Mouse (Mus musculus) CH12.LX (cell line): ENCODE data around the gene Nup62cl. TPM values are rescaled to one million over a fixed set of nuclear protein-coding genes. Genes with fewer than 3 reads are reported as not detected.

Experiments used
- DNase-seq: peaks from one replicate; pipeline ENCODE4 v3.0.0-alpha.2; 2013; ENCODE audit errors: extremely low read depth
- H3K27ac ChIP-seq: 2 replicates; pipeline ENCODE4 v1.5.1; 2012; ENCODE audit warnings: low read depth, mild to moderate bottlenecking, control low read depth, moderate library complexity; ENCODE audit not compliant: insufficient read depth
- H3K27me3 ChIP-seq: replicated peaks from 2 replicates; pipeline ENCODE3; 2012; ENCODE audit warnings: inconsistent platforms
- H3K36me3 ChIP-seq, 2 experiments: replicated peaks in 1 of 2; 2 replicates each; pipeline versions ENCODE3 to v1.6.1; 2012; ENCODE audit warnings: inconsistent platforms in 1 of 2, low read length in 1 of 2, mild to moderate bottlenecking in 1 of 2, mixed read lengths in 1 of 2, moderate library complexity in 1 of 2; ENCODE audit not compliant: control insufficient read depth in 1 of 2, insufficient read depth in 1 of 2
- H3K4me1 ChIP-seq, 2 experiments: 2 replicates each; pipeline ENCODE4 v1.6.1; 2012; ENCODE audit warnings: inconsistent platforms in 1 of 2, moderate library complexity in 1 of 2; ENCODE audit not compliant: insufficient read depth in 2 of 2, control insufficient read depth in 1 of 2
- H3K4me2 ChIP-seq: 2 replicates; pipeline ENCODE4 v1.6.1; 2012; ENCODE audit warnings: low read depth, mild to moderate bottlenecking, control low read depth; ENCODE audit not compliant: poor library complexity, insufficient read depth, severe bottlenecking
- H3K4me3 ChIP-seq, 3 experiments: fragments of 150-350 bp in 1 of 3; sonication (generic) in 1 of 3; replicated peaks in 1 of 3; 2 replicates each; pipeline versions ENCODE3 to v1.5.1; 2011 to 2012; ENCODE audit warnings: low read depth in 2 of 3, low read length in 2 of 3, mild to moderate bottlenecking in 2 of 3, moderate library complexity in 2 of 3, control low read depth in 1 of 3, improper control_type of control experiment in 1 of 3, inconsistent platforms in 1 of 3, mixed read lengths in 1 of 3; ENCODE audit not compliant: poor library complexity in 1 of 3
- H3K79me2 ChIP-seq: replicated peaks from 2 replicates; pipeline ENCODE4 v1.6.1; 2012; ENCODE audit warnings: mild to moderate bottlenecking, moderate library complexity; ENCODE audit not compliant: control insufficient read depth, poor library complexity, insufficient read depth, severe bottlenecking; ENCODE audit errors: extremely low read depth
- H3K9ac ChIP-seq: 2 replicates; pipeline ENCODE4 v1.6.1; 2012; ENCODE audit warnings: low read depth, mild to moderate bottlenecking, control low read depth, moderate library complexity; ENCODE audit not compliant: insufficient read depth
- H3K9me3 ChIP-seq: replicated peaks from 2 replicates; pipeline ENCODE3; 2012; ENCODE audit warnings: low read length, inconsistent platforms, mixed read lengths
- BHLHE40 ChIP-seq: IDR thresholded peaks from 2 replicates; pipeline ENCODE4 v1.6.1; 2011; ENCODE audit warnings: mild to moderate bottlenecking, low read depth, low read length, improper control_type of control experiment
- CHD1 ChIP-seq: IDR thresholded peaks from 2 replicates; pipeline ENCODE4 v1.6.1; 2012; ENCODE audit warnings: low read depth, low read length, improper control_type of control experiment, inconsistent platforms
- CHD2 ChIP-seq: IDR thresholded peaks from 2 replicates; pipeline ENCODE4 v1.6.1; 2011; ENCODE audit warnings: low read length, improper control_type of control experiment
- ELF1 ChIP-seq: IDR thresholded peaks from 2 replicates; pipeline ENCODE4 v1.6.1; 2014; ENCODE audit warnings: low read depth, mild to moderate bottlenecking, inconsistent platforms, low read length, improper control_type of control experiment
- EP300 ChIP-seq: IDR thresholded peaks from 2 replicates; pipeline ENCODE4 v1.6.1; 2011; ENCODE audit warnings: low read length, improper control_type of control experiment
- ETS1 ChIP-seq: conservative IDR thresholded peaks from 2 replicates; pipeline ENCODE4 v1.6.1; 2012; ENCODE audit warnings: low read depth, mild to moderate bottlenecking, inconsistent platforms, low read length, improper control_type of control experiment, moderate library complexity
- GABPA ChIP-seq: IDR thresholded peaks from 2 replicates; pipeline ENCODE4 v1.6.1; 2012; ENCODE audit warnings: low read depth, low read length, improper control_type of control experiment, inconsistent platforms; ENCODE audit not compliant: insufficient replicate concordance
- HCFC1 ChIP-seq: IDR thresholded peaks from 2 replicates; pipeline ENCODE4 v1.6.1; 2012; ENCODE audit warnings: low read depth, mild to moderate bottlenecking, inconsistent platforms, low read length, improper control_type of control experiment
- JUN ChIP-seq: IDR thresholded peaks from 2 replicates; pipeline ENCODE4 v1.6.1; 2011; ENCODE audit warnings: low read depth, mild to moderate bottlenecking, low read length, improper control_type of control experiment, moderate library complexity; ENCODE audit not compliant: insufficient read depth
- KAT2A ChIP-seq: IDR thresholded peaks from 2 replicates; pipeline ENCODE4 v1.6.1; 2012; ENCODE audit warnings: low read length, improper control_type of control experiment, inconsistent platforms; ENCODE audit not compliant: insufficient replicate concordance
- MAZ ChIP-seq: IDR thresholded peaks from 2 replicates; pipeline ENCODE4 v1.6.1; 2012; ENCODE audit warnings: low read depth, mild to moderate bottlenecking, inconsistent platforms, low read length, improper control_type of control experiment, moderate library complexity
- MEF2A ChIP-seq: IDR thresholded peaks from 2 replicates; pipeline ENCODE4 v1.6.1; 2014; ENCODE audit warnings: low read depth, mild to moderate bottlenecking, inconsistent platforms, low read length, improper control_type of control experiment, borderline replicate concordance
- MYC ChIP-seq: IDR thresholded peaks from 2 replicates; pipeline ENCODE4 v1.6.1; 2011; ENCODE audit warnings: low read depth, mild to moderate bottlenecking, improper control_type of control experiment, low read length
- NELFE ChIP-seq: IDR thresholded peaks from 2 replicates; pipeline ENCODE4 v1.6.1; 2011; ENCODE audit warnings: low read depth, low read length, improper control_type of control experiment
- PAX5 ChIP-seq: IDR thresholded peaks from 2 replicates; pipeline ENCODE4 v1.6.1; 2012; ENCODE audit warnings: low read length, inconsistent platforms, mixed read lengths
- POLR2A ChIP-seq: IDR thresholded peaks from 2 replicates; pipeline ENCODE4 v1.6.1; 2011; ENCODE audit warnings: low read depth, mild to moderate bottlenecking, improper control_type of control experiment, low read length
- RAD21 ChIP-seq: IDR thresholded peaks from 2 replicates; pipeline ENCODE4 v1.6.1; 2011; ENCODE audit warnings: low read depth, mild to moderate bottlenecking, low read length, improper control_type of control experiment, moderate library complexity
- RCOR1 ChIP-seq: conservative IDR thresholded peaks from 2 replicates; pipeline ENCODE4 v1.6.1; 2012; ENCODE audit warnings: low read depth, mild to moderate bottlenecking, inconsistent platforms, low read length, improper control_type of control experiment
- SIN3A ChIP-seq: IDR thresholded peaks from 2 replicates; pipeline ENCODE4 v1.6.1; 2012; ENCODE audit warnings: low read length, improper control_type of control experiment, inconsistent platforms
- SMC3 ChIP-seq: IDR thresholded peaks from 2 replicates; pipeline ENCODE4 v1.6.1; 2011; ENCODE audit warnings: low read depth, low read length, improper control_type of control experiment
- TBP ChIP-seq: conservative IDR thresholded peaks from 2 replicates; pipeline ENCODE4 v1.6.1; 2011; ENCODE audit warnings: low read depth, low read length, improper control_type of control experiment
- TCF12 ChIP-seq: IDR thresholded peaks from 2 replicates; pipeline ENCODE4 v1.6.1; 2014; ENCODE audit warnings: low read depth, mild to moderate bottlenecking, inconsistent platforms, low read length, improper control_type of control experiment
- ZKSCAN1 ChIP-seq: IDR thresholded peaks from 2 replicates; pipeline ENCODE4 v1.6.1; 2012; ENCODE audit warnings: low read depth, inconsistent platforms, low read length, improper control_type of control experiment, borderline replicate concordance
- ZMIZ1 ChIP-seq: IDR thresholded peaks from 2 replicates; pipeline ENCODE4 v1.6.1; 2012; ENCODE audit warnings: low read depth, mild to moderate bottlenecking, inconsistent platforms, low read length, improper control_type of control experiment
- ZNF384 ChIP-seq: IDR thresholded peaks from 2 replicates; pipeline ENCODE4 v1.6.1; 2012; ENCODE audit warnings: low read depth, low read length, improper control_type of control experiment, inconsistent platforms
- dilution Hi-C: fragments of 300-500 bp; cut with MboI; formaldehyde crosslinking; loops from 2 replicates; pipeline ENCODE4 v1.14.3; 2020; ENCODE audit warnings: low sequenced_read_pairs; ENCODE audit not compliant: extremely low pct_unique_long_range_greater_than_20kb, extremely low pct_ligation_motif_present
- in situ Hi-C: fragments of 300-500 bp; cut with MboI; formaldehyde crosslinking; loops from 3 replicates; pipeline ENCODE4 v1.14.3; 2019; ENCODE audit warnings: low sequenced_read_pairs, low pct_ligation_motif_present, low pct_unique_long_range_greater_than_20kb, mixed read lengths
- polyA plus RNA-seq: library from polyadenylated mRNA; unstranded; fragments of >175 nt; gene quantifications from 2 replicates; pipeline ENCODE4 v1.2.1, GENCODE M21; 2012; ENCODE audit warnings: low read depth; ENCODE audit not compliant: insufficient read length
- total RNA-seq, 2 experiments: library from RNA; depleted of rRNA; stranded (reverse); fragments of 300-350 nt in 1 of 2; fragments of >200 nt in 1 of 2; gene quantifications; 2 replicates each; pipeline ENCODE4 v1.2.3; 2012 to 2014

Gene Nup62cl
- total and polyA plus RNA-seq, 3 experiments = 8.3 to 41.8 (median 15.1) TPM

DNA sequence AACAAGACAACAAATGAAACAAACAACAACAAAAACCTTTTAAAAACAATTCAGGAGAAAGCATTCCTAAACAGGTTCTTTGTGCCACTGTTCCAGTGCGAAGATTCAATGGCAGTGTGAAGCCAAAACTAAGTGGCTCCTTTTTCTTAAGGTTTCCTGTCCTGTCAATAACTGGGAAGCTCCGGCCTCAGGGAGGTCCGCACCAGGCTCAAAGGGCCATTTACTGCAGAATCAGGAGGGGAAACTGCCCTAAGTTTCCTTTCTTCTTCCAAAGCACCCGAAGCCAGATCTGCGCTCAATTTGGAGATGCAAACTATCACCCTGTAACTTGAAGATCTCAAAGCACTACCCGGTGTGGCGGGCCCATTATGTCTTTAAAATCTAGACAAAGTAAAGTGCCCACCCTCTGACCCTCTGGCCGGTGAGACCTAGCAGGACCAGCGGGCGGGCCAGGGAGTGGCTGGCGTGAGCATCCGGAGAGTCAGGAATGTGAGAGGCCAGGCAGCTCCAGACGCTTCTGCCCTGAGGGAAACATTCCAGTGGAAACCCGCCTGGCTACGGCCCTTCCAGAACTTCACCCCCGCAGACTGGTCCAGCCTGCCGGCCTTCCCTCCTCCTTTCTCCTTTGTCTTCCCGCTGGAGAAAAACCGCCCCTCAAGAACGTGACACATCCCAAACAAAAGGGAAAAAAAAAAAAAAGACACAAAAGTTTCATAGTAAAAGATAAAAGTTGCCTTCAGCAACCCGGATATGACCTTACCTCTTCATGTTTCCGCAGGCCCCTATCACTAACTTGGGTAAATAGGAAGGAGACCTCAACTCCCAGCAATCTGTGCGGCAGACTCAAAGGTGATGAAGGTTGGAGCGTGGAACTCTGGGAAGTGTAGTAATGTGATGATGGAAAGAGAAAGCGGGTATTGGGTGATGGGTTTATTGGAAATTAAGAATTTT, 64.5 kb downstream of the Nup62cl start, which contains the start of gene Rbm41:
Rbm41 (minus strand) TSS at position 856 of the 951 bp plus-strand sequence.
- Histone ChIP-seq H3K9me3 (no peaks in the 10 kb centered on the region), H3K27me3 (no peaks in the 10 kb centered on the region), H3K4me3 (peak within 1 kb of the TSS; percentile 61 to 81 (median 66)), H3K4me1 (peaks cover 0 to 5% of the 10 kb centered on the region in 2 experiments; a peak in 1 of 4 replicates), H3K79me2 (peaks cover 18% of the 10 kb centered on the region), H3K9ac (peak within 1 kb of the TSS; percentile 85), H3K27ac (no peak within 1 kb of the TSS), H3K36me3 (peaks cover 3 to 27% of the 10 kb centered on the region in 2 experiments), H3K4me2 (peak within 1 kb of the TSS; percentile 91)
- TF ChIP-seq ELF1 = peak; percentile 83
- no peak for TF ChIP-seq JUN
- TF ChIP-seq GABPA = no peak; the same call in 1 of the 2 replicates
- peak; percentile 85; the same call in 1 of the 2 replicates for TF ChIP-seq KAT2A
- TF ChIP-seq RCOR1 = no peak
- no peak for TF ChIP-seq ZNF384
- peak; percentile 39; the same call in 1 of the 2 replicates for TF ChIP-seq NELFE
- TF ChIP-seq MAZ = no peak
- TF ChIP-seq TBP = peak; percentile 75; the same call in 1 of the 2 replicates
- TF ChIP-seq MEF2A = no peak
- TF ChIP-seq ZKSCAN1 = no peak
- no peak for TF ChIP-seq RAD21
- TF ChIP-seq POLR2A = peak; percentile 51
- 0 out of 2 replicates have a peak, but pooled peaks have one; percentile 37 for TF ChIP-seq TCF12
- TF ChIP-seq CHD1 = no peak
- TF ChIP-seq SIN3A = peak; percentile 34; the same call in 1 of the 2 replicates
- TF ChIP-seq MYC = no peak
- TF ChIP-seq HCFC1 = peak; percentile 91
- TF ChIP-seq BHLHE40 = no peak
- no peak for TF ChIP-seq ZMIZ1
- no peak for TF ChIP-seq ETS1
- TF ChIP-seq PAX5 = no peak
- TF ChIP-seq EP300 = no peak
- no peak for TF ChIP-seq SMC3
- no peak for TF ChIP-seq CHD2
- DNase-seq = peak; percentile 64
- dilution Hi-C loops (no loop called here), in situ Hi-C loops (no loop called here)
